Mouse (Mus musculus) ES-Bruce4 (cell line): Measurements from ENCODE around the gene Camk2d.

Source experiments
- CTCF ChIP-seq: IDR thresholded peaks from one replicate; pipeline ENCODE4 v1.8.1; 2011; ENCODE audit warnings: low read depth, low read length
- EP300 ChIP-seq: IDR thresholded peaks from 2 replicates; pipeline ENCODE4 v1.6.1; 2011; ENCODE audit warnings: low read depth, low read length; ENCODE audit not compliant: insufficient read depth
- POLR2A ChIP-seq: IDR thresholded peaks from one replicate; pipeline ENCODE4 v1.8.1; 2011; ENCODE audit warnings: low read length; ENCODE audit not compliant: insufficient read depth

- no peak for TF ChIP-seq CTCF
- TF ChIP-seq POLR2A, result no peak
- no peak for TF ChIP-seq EP300
Measured at GRCm38 (mm10) chr3:126827900-126828299, 231.8 kb downstream of the Camk2d start.
